Mouse (Mus musculus) midbrain, embryonic 14.5 days (tissue): ENCODE measurements around the gene Specc1. TPM values are rescaled to one million over a fixed set of nuclear protein-coding genes. Genes with fewer than 3 reads are reported as not detected.
"Not testable (repeated sequence)": the region's sequence is repeated elsewhere in the genome, so short reads cannot be mapped to it uniquely, and the experiment has no call there.

ENCODE experiments used
- ATAC-seq: fragments of 200-750 bp; cut with Nextera tagmentation; 2 replicates; pipeline ENCODE4 v1.8.0; 2017; ENCODE audit warnings: moderate number of reproducible peaks, moderate library complexity; ENCODE audit not compliant: low FRiP score, low TSS enrichment
- DNase-seq: peaks from one replicate; pipeline ENCODE4 v3.0.0-alpha.2; 2015
- H3K27ac ChIP-seq: fragments of 300-500 bp; sonication (generic); replicated peaks from 2 replicates; pipeline ENCODE4 v1.5.1; 2014; ENCODE audit warnings: mild to moderate bottlenecking, low read depth, low read length, moderate library complexity
- H3K27me3 ChIP-seq: fragments of 300-500 bp; sonication (generic); 2 replicates; pipeline ENCODE4 v1.6.1; 2014; ENCODE audit warnings: low read length, control low read depth, mixed read lengths; ENCODE audit not compliant: control insufficient read depth, insufficient read depth
- H3K36me3 ChIP-seq: fragments of 300-500 bp; sonication (generic); 2 replicates; pipeline ENCODE4 v1.6.1; 2014; ENCODE audit warnings: low read length, control low read depth; ENCODE audit not compliant: control insufficient read depth, insufficient read depth
- H3K4me1 ChIP-seq: fragments of 300-500 bp; sonication (generic); 2 replicates; pipeline ENCODE4 v1.6.1; 2014; ENCODE audit warnings: mild to moderate bottlenecking, antibody characterized with exemption, low read length, control low read depth; ENCODE audit not compliant: control insufficient read depth, insufficient read depth
- H3K4me2 ChIP-seq: fragments of 300-500 bp; sonication (generic); 2 replicates; pipeline ENCODE4 v1.6.1; 2014; ENCODE audit warnings: mild to moderate bottlenecking, low read length, moderate library complexity
- H3K4me3 ChIP-seq: fragments of 300-500 bp; sonication (generic); replicated peaks from 2 replicates; pipeline ENCODE4 v1.5.1; 2014; ENCODE audit warnings: low read depth, low read length
- H3K9ac ChIP-seq: fragments of 300-500 bp; sonication (generic); replicated peaks from 2 replicates; pipeline ENCODE4 v1.6.1; 2014; ENCODE audit warnings: mild to moderate bottlenecking, low read length, moderate library complexity
- H3K9me3 ChIP-seq: fragments of 300-500 bp; sonication (generic); 2 replicates; pipeline ENCODE4 v1.6.1; 2016; ENCODE audit warnings: low read length, control low read depth, mixed read lengths; ENCODE audit not compliant: control insufficient read depth
- WGBS: fragments of 180-500 bp; shearing (Covaris S2); extraction: QIAGEN DNeasy Blood & Tissue Kit; methylation state at CpG from one replicate; pipeline ENCODE4 v1.1.7; 2014; 5-methylcytosine and 5-hydroxymethylcytosine counted together
- polyA plus RNA-seq: library from polyadenylated mRNA; unstranded; fragments of >200 nt; fragmentation: Nextera tagmentation; extraction: Ambion mirVana; gene quantifications from 2 replicates; pipeline ENCODE4 v1.2.1, GENCODE M21; 2014

The Specc1 gene
- polyA plus RNA-seq, 1 experiment from 2014 or later, result 16.6 TPM

- WGBS, result 89% methylated on average over 2 of the region's 2 CpGs
- Histone ChIP-seq H3K4me1 (no peaks in the 10 kb centered on the region), H3K9ac (no peak overlapping the region), H3K4me3 (no peak overlapping the region), H3K27me3 (no peaks in the 10 kb centered on the region), H3K4me2 (no peak overlapping the region), H3K27ac (no peak overlapping the region), H3K36me3 (no peaks in the 10 kb centered on the region), H3K9me3 (no peaks in the 10 kb centered on the region)
- DNase-seq, result no peak
- ATAC-seq, result no peak
Observed at GRCm38 (mm10) chr11:61942903-61943302, 13.7 kb upstream of the Specc1 start.

- H3K9me3 ChIP-seq, result no peaks in the 10 kb centered on the region
- H3K27me3 ChIP-seq, result no peaks in the 10 kb centered on the region
- no peak overlapping the region for H3K4me2 ChIP-seq
- no peaks in the 10 kb centered on the region for H3K36me3 ChIP-seq
- DNase-seq (no peak), ATAC-seq (no peak)
- H3K9ac ChIP-seq, result no peak overlapping the region
- no peak overlapping the region for H3K27ac ChIP-seq
- H3K4me3 ChIP-seq, result no peak overlapping the region
- 85% methylated on average over 9 of the region's 9 CpGs for WGBS
- H3K4me1 ChIP-seq, result no peaks in the 10 kb centered on the region
Observed at GRCm38 (mm10) chr11:61944417-61944816, 12.1 kb upstream of the Specc1 start.

- DNase-seq (no peak), ATAC-seq (no peak)
- Histone ChIP-seq H3K4me2 (no peak overlapping the region), H3K27ac (no peak overlapping the region), H3K36me3 (no peaks in the 10 kb centered on the region), H3K9me3 (no peaks in the 10 kb centered on the region), H3K27me3 (no peaks in the 10 kb centered on the region), H3K9ac (no peak overlapping the region), H3K4me3 (no peak overlapping the region), H3K4me1 (no peaks in the 10 kb centered on the region)
- 94% methylated on average over 4 of the region's 4 CpGs for WGBS
Observed at GRCm38 (mm10) chr11:61946608-61947007, 10.0 kb upstream of the Specc1 start.

GRCm38 (mm10) chr11:61949315-61949714 is 7.2 kb upstream of the Specc1 start:
- no peak overlapping the region for H3K4me3 ChIP-seq
- no peaks in the 10 kb centered on the region for H3K27me3 ChIP-seq
- WGBS, result 2% methylated on average over 3 of the region's 3 CpGs
- DNase-seq, result peak; percentile 84
- no peaks in the 10 kb centered on the region for H3K36me3 ChIP-seq
- H3K9ac ChIP-seq, result no peak overlapping the region
- H3K27ac ChIP-seq, result no peak overlapping the region
- no peaks in the 10 kb centered on the region for H3K9me3 ChIP-seq
- H3K4me2 ChIP-seq, result no peak overlapping the region
- H3K4me1 ChIP-seq, result no peaks in the 10 kb centered on the region
- ATAC-seq, result no peak

GRCm38 (mm10) chr11:61950632-61951031 is 5.9 kb upstream of the Specc1 start:
- H3K4me2 ChIP-seq, result no peak overlapping the region
- no peaks in the 10 kb centered on the region for H3K36me3 ChIP-seq
- H3K27ac ChIP-seq, result no peak overlapping the region
- H3K4me1 ChIP-seq, result no peaks in the 10 kb centered on the region
- no peaks in the 10 kb centered on the region for H3K27me3 ChIP-seq
- DNase-seq, result peak; percentile 93
- ATAC-seq, result no peak
- WGBS, result 17% methylated on average over 10 of the region's 10 CpGs
- no peak overlapping the region for H3K9ac ChIP-seq
- no peaks in the 10 kb centered on the region for H3K9me3 ChIP-seq
- H3K4me3 ChIP-seq, result no peak overlapping the region

GRCm38 (mm10) chr11:61955136-61955535 is 1.4 kb upstream of the Specc1 start:
- Histone ChIP-seq H3K27me3 (0 out of 2 replicates have a peak, but pooled peaks cover 6% of the 10 kb centered on the region), H3K4me1 (no peaks in the 10 kb centered on the region), H3K36me3 (no peaks in the 10 kb centered on the region), H3K4me2 (no peak overlapping the region), H3K4me3 (no peak overlapping the region), H3K9me3 (no peaks in the 10 kb centered on the region), H3K27ac (no peak overlapping the region), H3K9ac (no peak overlapping the region)
- 74% methylated on average over 6 of the region's 6 CpGs for WGBS
- no peak for ATAC-seq
- no peak for DNase-seq

- WGBS, result 81% methylated on average over 6 of the region's 6 CpGs
- 0 out of 2 replicates have a peak, but pooled peaks cover 6% of the 10 kb centered on the region for H3K27me3 ChIP-seq
- no peaks in the 10 kb centered on the region for H3K9me3 ChIP-seq
- H3K9ac ChIP-seq, result no peak overlapping the region
- H3K4me3 ChIP-seq, result no peak overlapping the region
- DNase-seq (no peak), ATAC-seq (no peak)
- H3K36me3 ChIP-seq, result no peaks in the 10 kb centered on the region
- no peak overlapping the region for H3K4me2 ChIP-seq
- no peak overlapping the region for H3K27ac ChIP-seq
- H3K4me1 ChIP-seq, result no peaks in the 10 kb centered on the region
Observed at GRCm38 (mm10) chr11:61955951-61956350, 612 bp upstream of the Specc1 start.

- Histone ChIP-seq H3K4me2 (peak overlapping the region; percentile 100), H3K9me3 (no peaks in the 10 kb centered on the region), H3K4me1 (no peaks in the 10 kb centered on the region), H3K4me3 (peak overlapping the region; percentile 66), H3K27ac (no peak overlapping the region), H3K27me3 (0 out of 2 replicates have a peak, but pooled peaks cover 6% of the 10 kb centered on the region), H3K9ac (peak overlapping the region; percentile 52), H3K36me3 (no peaks in the 10 kb centered on the region)
- WGBS, result 3% methylated on average over 25 of the region's 25 CpGs
- no peak; the same call in 1 of the 2 replicates for ATAC-seq
- peak; percentile 77 for DNase-seq
Observed at GRCm38 (mm10) chr11:61957296-61957813, 792 bp downstream of the Specc1 start.

- not testable (repeated sequence) for H3K27me3 ChIP-seq, H3K9ac ChIP-seq, H3K36me3 ChIP-seq, DNase-seq, ATAC-seq, H3K27ac ChIP-seq, H3K4me3 ChIP-seq, H3K4me2 ChIP-seq, H3K9me3 ChIP-seq, H3K4me1 ChIP-seq
- 59% methylated on average over 6 of the region's 6 CpGs for WGBS
Observed at GRCm38 (mm10) chr11:61958706-61959105, 2.1 kb downstream of the Specc1 start.
